Mouse (Mus musculus) testis, adult 2 months (tissue): Measurements from ENCODE around the gene Creb1. TPM values are rescaled to one million over a fixed set of nuclear protein-coding genes. Genes with fewer than 3 reads are reported as not detected.
A peak's percentile ranks its signal among the peaks of the same experiment; 100 is the strongest.

Experiments used
- H3K27ac ChIP-seq: fragments of 200-500 bp; 2 replicates; pipeline ENCODE4 v1.5.1; 2012; ENCODE audit warnings: low read depth, low read length; ENCODE audit not compliant: control insufficient read depth, insufficient read depth
- H3K27me3 ChIP-seq: fragments of 200-500 bp; 2 replicates; pipeline ENCODE4 v1.6.1; 2012; ENCODE audit warnings: mild to moderate bottlenecking, low read length, moderate library complexity; ENCODE audit not compliant: control insufficient read depth, insufficient read depth
- H3K36me3 ChIP-seq: fragments of 200-500 bp; 2 replicates; pipeline ENCODE4 v1.6.1; 2012; ENCODE audit warnings: mild to moderate bottlenecking, low read length; ENCODE audit not compliant: control insufficient read depth, insufficient read depth
- H3K4me1 ChIP-seq: fragments of 200-500 bp; 2 replicates; pipeline ENCODE4 v1.6.1; 2012; ENCODE audit warnings: low read length; ENCODE audit not compliant: control insufficient read depth, insufficient read depth
- H3K4me3 ChIP-seq: fragments of 200-500 bp; 2 replicates; pipeline ENCODE4 v1.5.1; 2012; ENCODE audit warnings: low read depth, mild to moderate bottlenecking, low read length, moderate library complexity, mixed read lengths; ENCODE audit not compliant: control insufficient read depth
- CTCF ChIP-seq: fragments of 200-500 bp; IDR thresholded peaks from 2 replicates; pipeline ENCODE4 v1.5.1; 2012; ENCODE audit warnings: low read depth, mild to moderate bottlenecking, inconsistent platforms, low read length, moderate library complexity; ENCODE audit not compliant: control insufficient read depth, insufficient read depth, insufficient replicate concordance
- POLR2A ChIP-seq: fragments of 200-500 bp; IDR thresholded peaks from 2 replicates; pipeline ENCODE4 v1.6.1; 2012; ENCODE audit warnings: low read depth, mild to moderate bottlenecking, inconsistent platforms, low read length, moderate library complexity; ENCODE audit not compliant: control insufficient read depth
- polyA plus RNA-seq: library from polyadenylated mRNA; depleted of rRNA; stranded (reverse); fragments of >200 nt; gene quantifications from 2 replicates; pipeline ENCODE4 v1.2.3, GENCODE M21; 2012

The Creb1 gene
- polyA plus RNA-seq, 1 experiment, result 8.2 TPM

DNA sequence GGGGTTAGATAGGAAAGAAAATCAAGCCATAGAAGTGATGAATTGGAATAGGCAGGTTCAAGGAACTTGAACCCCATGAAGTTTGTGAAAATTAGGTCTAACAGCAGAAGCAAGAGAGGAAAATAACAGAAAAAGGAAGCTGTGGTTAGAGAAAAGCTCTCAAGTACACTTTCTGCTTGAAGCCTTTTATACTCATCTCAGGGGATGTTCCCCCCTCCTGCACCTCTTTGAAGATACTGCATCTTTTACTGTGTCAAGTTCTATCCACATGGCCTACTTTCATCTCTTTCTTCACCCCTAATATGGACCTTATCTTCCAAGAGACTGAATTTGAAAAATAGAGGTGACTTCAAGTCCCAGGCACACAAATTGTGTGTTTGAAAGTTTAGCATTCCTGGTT is 4.8 kb upstream of the Creb1 start:
- TF ChIP-seq POLR2A (no peak), CTCF (no peak)
- H3K27me3 ChIP-seq, result no peaks in the 10 kb centered on the region
- peaks cover 4% of the 10 kb centered on the region for H3K4me1 ChIP-seq
- H3K4me3 ChIP-seq, result no peak overlapping the region
- no peak overlapping the region for H3K27ac ChIP-seq
- no peaks in the 10 kb centered on the region for H3K36me3 ChIP-seq

DNA sequence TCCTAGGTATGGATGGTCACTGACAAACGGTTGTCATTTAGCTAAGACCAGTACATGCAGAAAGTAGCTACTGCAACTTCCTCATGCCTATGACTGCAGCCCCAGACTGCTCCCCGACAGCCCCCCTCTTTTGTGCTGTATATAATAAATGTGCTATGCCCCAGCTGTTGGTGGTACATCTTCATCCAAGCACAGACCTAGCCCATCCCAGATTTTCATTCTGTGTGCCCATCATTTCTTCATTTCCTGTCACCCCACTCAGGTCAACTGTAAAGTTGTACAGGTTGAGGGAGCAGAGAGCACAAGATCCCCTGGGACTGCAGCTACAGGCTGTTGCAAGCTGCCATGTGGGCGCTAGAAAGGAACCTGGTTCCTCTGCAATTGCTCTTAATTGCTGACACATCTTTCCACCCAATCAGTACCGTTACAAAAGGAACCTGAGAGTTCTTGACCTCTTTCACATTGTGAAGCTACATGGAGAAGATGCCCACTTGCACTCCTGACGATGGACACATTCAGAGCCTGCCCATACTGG is 2.6 kb upstream of the Creb1 start:
- Histone ChIP-seq H3K36me3 (no peaks in the 10 kb centered on the region), H3K4me3 (no peak overlapping the region), H3K27ac (no peak overlapping the region), H3K27me3 (no peaks in the 10 kb centered on the region), H3K4me1 (peaks cover 4% of the 10 kb centered on the region)
- TF ChIP-seq POLR2A, result no peak
- TF ChIP-seq CTCF, result no peak

DNA sequence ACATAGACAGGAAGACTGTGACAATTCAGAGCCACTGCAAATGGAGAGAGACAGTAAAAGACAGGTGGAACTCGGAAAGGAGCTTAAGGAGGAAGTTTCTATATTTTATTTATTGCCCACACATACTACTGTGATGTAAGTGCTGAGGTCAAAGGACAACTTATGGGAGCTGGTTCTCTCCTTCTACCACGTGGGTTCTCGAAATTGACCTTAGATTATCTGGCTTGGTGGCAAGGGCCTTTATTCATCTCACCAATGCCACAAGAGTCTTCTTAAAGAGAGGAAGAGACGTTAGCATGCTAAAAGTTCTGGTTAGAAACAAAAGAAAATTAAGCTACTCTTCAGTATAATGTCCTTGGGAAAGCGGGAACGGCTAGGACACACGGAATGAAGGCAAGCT is 897 bp upstream of the Creb1 start:
- Histone ChIP-seq H3K27me3 (no peaks in the 10 kb centered on the region), H3K4me1 (peaks cover 4% of the 10 kb centered on the region), H3K27ac (peak overlapping the region; percentile 94), H3K36me3 (no peaks in the 10 kb centered on the region), H3K4me3 (peak overlapping the region; percentile 83)
- TF ChIP-seq CTCF (no peak), POLR2A (no peak)

DNA sequence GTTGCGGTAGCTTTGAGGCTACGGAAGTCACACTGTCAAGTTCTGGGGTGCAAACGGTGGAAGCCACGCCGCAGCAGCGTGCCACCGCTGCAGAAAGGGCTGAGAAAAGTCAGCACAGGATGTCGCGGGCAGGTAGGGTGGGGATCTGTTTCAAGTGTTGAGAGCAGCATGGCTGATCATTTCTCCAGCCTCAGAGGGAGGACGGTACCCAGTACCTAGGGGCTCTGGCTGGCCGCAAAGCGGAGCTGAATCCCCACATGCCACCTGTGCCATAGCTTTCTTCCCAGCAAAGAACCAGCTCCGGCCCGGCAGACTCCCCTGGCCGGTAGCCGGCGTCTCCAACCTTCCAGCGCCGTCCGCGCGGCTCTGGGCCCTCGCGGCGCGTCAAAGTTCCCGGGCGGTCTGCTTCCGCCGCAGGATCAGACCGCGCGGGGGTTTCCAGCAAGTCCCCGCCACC is 350 bp upstream of the Creb1 start:
- H3K27me3 ChIP-seq, result no peaks in the 10 kb centered on the region
- no peak for TF ChIP-seq CTCF
- peak; percentile 60 for TF ChIP-seq POLR2A
- peaks cover 4% of the 10 kb centered on the region for H3K4me1 ChIP-seq
- H3K27ac ChIP-seq, result peak overlapping the region; percentile 95
- no peaks in the 10 kb centered on the region for H3K36me3 ChIP-seq
- H3K4me3 ChIP-seq, result peak overlapping the region; percentile 83

DNA sequence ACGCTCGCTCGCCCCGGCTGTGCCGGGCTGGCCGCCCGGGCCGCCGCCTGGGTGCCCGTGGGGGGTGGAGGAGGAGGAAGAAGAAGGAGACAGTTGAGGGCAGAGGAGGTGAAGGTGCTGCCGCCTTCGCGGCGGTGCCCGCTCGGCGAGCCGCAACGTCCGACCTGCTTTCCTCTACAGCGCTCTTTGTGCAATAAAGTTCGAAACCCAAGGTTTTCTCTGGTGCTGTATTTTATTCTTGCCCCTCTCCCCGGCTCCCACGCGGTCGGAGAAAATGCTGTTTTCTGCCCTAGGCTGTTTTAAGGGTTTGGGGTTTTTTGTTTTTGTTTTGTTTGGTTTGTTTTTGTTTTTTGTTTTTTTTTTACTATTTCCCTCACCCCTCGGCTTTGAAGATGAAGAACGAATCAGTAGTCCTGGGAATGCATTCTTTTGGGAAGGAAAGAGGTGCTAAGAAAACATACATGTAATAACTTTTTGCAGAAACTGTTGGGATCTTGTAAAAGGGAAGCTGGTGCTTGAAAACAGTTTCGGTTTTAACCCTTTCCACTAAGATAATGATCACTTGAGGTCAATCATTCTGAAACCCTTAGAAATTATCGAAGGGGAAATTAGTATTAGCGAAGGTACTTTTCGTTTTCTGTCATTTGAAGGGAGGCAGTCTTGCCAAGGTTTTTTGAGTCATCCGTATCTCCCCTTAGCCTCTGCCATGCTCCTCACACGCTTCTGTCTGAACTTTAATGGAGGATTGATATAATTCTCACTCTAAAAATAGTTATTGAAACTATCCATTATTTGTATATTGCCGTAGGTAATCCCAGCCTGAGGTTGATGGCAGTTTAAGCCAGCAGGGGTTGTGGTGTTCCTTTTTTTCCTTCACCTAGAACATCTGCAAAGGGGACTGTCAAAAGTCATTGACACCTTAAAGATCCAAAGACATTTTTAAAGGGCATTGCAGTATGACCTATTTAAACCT is 1.3 kb downstream of the Creb1 start:
- H3K27ac ChIP-seq, result peak overlapping the region; percentile 93

DNA sequence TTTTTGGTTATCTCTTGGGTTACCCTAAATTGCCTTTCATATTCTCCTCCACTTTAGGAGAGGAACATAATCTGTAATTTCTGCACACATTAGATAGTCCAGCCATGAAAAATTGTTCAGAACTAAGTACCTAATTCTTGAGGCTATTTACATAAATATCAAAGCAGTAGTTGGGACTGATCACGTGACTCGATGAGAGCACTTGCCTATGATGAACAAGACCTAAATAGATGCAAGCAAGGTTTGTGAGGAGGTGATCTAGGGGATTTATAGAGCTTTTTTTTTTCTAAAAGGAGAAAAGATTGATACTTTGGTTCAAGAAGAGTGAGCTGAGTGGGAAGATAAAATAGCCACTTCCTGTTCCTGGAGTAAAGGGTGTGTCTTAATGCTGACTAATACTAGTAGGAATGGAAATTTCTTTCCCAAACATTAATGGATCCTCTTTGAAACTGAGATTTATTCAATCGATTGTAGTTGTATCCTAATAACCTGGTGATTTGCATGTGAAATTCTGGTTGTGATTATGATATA is 6.5 kb downstream of the Creb1 start:
- no peak overlapping the region for H3K27ac ChIP-seq
- no peaks in the 10 kb centered on the region for H3K27me3 ChIP-seq
- H3K4me1 ChIP-seq, result no peaks in the 10 kb centered on the region
- no peak for TF ChIP-seq CTCF
- TF ChIP-seq POLR2A, result no peak
- H3K36me3 ChIP-seq, result no peaks in the 10 kb centered on the region
- no peak overlapping the region for H3K4me3 ChIP-seq

More for the DNA sequence above, 1.3 kb downstream of the Creb1 start:
- no peak; the same call in 1 of the 2 replicates for TF ChIP-seq POLR2A
- TF ChIP-seq CTCF, result no peak
- H3K27me3 ChIP-seq, result no peaks in the 10 kb centered on the region
- no peaks in the 10 kb centered on the region for H3K36me3 ChIP-seq
- peak overlapping the region; percentile 83 for H3K4me3 ChIP-seq
- H3K4me1 ChIP-seq, result peaks cover 4% of the 10 kb centered on the region

DNA sequence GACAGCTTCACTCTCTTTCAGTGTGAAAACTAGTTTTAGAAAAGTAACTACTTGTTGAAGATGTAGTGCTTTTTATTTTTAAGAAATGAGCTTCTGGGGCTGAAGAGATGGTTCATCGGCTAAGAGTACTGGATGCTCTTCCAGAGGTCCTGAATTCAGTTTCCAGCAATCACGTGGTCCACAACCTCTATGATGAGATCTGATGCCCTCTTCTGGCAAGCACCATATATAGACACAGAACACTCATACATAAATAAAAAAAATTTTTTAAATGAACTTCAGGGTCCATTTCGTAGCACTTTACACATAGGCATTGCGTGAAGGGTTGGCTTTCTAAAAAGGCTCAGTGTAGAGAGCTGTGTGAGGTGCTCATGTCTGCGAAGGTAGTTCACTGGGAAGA is 11.3 kb downstream of the Creb1 start:
- Histone ChIP-seq H3K4me3 (no peak overlapping the region), H3K27ac (no peak overlapping the region), H3K4me1 (no peaks in the 10 kb centered on the region), H3K36me3 (no peaks in the 10 kb centered on the region), H3K27me3 (no peaks in the 10 kb centered on the region)
- TF ChIP-seq CTCF, result no peak
- TF ChIP-seq POLR2A, result no peak
